Mouse (Mus musculus): ENCODE results near the gene Arpp21. TPM values are rescaled to one million over a fixed set of nuclear protein-coding genes. Genes with fewer than 3 reads are reported as not detected.
"Not testable (repeated sequence)": the region's sequence is repeated elsewhere in the genome, so short reads cannot be mapped to it uniquely, and the experiment has no call there.

Arpp21 gene
- total RNA-seq, 1 experiment: 0.22 TPM

DNA sequence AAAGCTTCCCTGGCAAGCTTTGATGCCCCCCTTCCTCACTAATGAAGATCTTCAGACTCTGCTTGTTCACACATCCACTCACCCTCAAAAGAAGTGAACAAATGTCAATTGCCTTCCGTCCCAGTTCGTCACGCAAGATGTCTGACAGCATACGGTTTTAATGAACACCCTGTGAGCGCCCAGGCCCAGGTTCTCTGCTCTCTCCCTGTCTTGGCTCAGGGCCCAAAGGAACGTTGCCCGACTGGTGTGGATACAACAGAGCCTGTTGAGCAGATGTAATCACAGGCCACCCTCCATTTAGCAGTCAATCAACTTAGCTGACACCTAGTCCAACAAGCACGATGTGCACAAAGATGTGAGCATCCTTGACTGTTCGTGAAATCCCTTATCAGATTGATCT is 198.0 kb downstream of the Arpp21 start:
- Histone ChIP-seq H3K36me3 (ENCODE audit: control insufficient read depth, insufficient read depth, low read length, poor library complexity, severe bottlenecking) (no peaks in the 10 kb centered on the region), H3K9ac (ENCODE audit: insufficient read depth, low read depth, low read length, poor library complexity, severe bottlenecking) (no peak overlapping the region), H3K4me3 (ENCODE audit: insufficient read depth in 1 of 2, low read depth in 1 of 2, low read length in 2 of 2, poor library complexity in 1 of 2, severe bottlenecking in 1 of 2) (no peak overlapping the region), H3K27ac (ENCODE audit: insufficient read depth, low read depth, low read length, poor library complexity, severe bottlenecking) (no peak overlapping the region), H3K4me1 (ENCODE audit: control insufficient read depth in 2 of 2, insufficient read depth in 2 of 2, low read length in 2 of 2, poor library complexity in 1 of 2) (peaks cover 0 to 2% of the 10 kb centered on the region in 2 experiments; a peak in 2 of 4 replicates), H3K9me3 (ENCODE audit: control insufficient read depth, insufficient read depth, low read depth, low read length) (no peaks in the 10 kb centered on the region)
- in situ Hi-C loops (cut with MboI; ENCODE audit: low sequenced_read_pairs in 2 of 2, unreplicated experiment in 2 of 2): no loop called here
- DNase-seq (ENCODE audit: low read depth, low spot score): no peak
- TF ChIP-seq MAFK (IDR thresholded peaks at IDR 0.05; ENCODE audit: insufficient read depth, low read depth, low read length) (no peak), ZC3H11A (IDR thresholded peaks at IDR 0.05; ENCODE audit: borderline replicate concordance, low read depth, low read length) (no peak), CHD2 (IDR thresholded peaks at IDR 0.05; ENCODE audit: low read depth, low read length) (no peak), HCFC1 (IDR thresholded peaks at IDR 0.05; ENCODE audit: borderline replicate concordance, insufficient read depth, low read length) (no peak), ZNF384 (IDR thresholded peaks at IDR 0.05; ENCODE audit: low read depth, low read length) (no peak)

DNA sequence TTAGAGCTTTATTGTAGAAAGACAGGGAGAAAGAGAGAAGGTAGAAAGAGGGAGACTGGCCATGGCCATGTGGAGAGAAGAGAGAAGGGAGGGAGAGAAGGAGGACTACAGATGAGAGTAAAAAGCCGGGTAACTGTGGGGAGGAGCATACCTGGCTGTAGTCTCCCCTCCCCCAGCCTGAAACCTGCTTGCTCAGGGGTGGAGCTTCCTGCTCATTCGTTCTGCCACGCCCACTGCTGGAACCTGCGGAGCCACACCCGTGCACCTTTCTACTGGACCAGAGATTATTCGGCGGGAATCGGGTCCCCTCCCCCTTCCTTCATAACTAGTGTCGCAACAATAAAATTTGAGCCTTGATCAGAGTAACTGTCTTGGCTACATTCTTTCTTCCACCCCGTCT is 201.9 kb downstream of the Arpp21 start:
- H3K9me3 ChIP-seq (ENCODE audit: control insufficient read depth, insufficient read depth, low read depth, low read length); H3K4me3 ChIP-seq (ENCODE audit: insufficient read depth in 1 of 2, low read depth in 1 of 2, low read length in 2 of 2, poor library complexity in 1 of 2, severe bottlenecking in 1 of 2); H3K36me3 ChIP-seq (ENCODE audit: control insufficient read depth, insufficient read depth, low read length, poor library complexity, severe bottlenecking); in situ Hi-C loops (cut with MboI; ENCODE audit: low sequenced_read_pairs in 2 of 2, unreplicated experiment in 2 of 2); DNase-seq (ENCODE audit: low read depth, low spot score); H3K9ac ChIP-seq (ENCODE audit: insufficient read depth, low read depth, low read length, poor library complexity, severe bottlenecking); H3K27ac ChIP-seq (ENCODE audit: insufficient read depth, low read depth, low read length, poor library complexity, severe bottlenecking); H3K4me1 ChIP-seq (ENCODE audit: control insufficient read depth in 2 of 2, insufficient read depth in 2 of 2, low read length in 2 of 2, poor library complexity in 1 of 2): not testable (repeated sequence)

DNA sequence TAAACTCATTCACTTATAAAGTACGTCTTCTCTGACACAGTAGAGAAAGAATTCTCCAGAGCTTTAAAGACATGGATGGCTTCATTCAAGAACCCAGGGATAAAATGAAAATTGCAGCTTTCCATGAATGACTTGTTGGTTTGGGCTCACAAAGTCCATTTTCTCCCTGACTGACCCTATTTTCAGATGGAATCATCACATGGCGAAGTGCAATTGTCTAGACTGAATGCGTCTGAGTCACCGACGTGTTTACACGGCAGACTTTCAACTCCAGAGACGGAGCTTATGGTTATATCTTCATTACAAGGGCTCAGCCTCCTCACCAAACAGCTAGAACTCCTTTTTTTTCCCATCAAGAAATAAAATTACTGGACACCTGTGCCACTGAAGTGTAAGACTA is 203.6 kb downstream of the Arpp21 start:
- in situ Hi-C loops (cut with MboI; ENCODE audit: low sequenced_read_pairs in 2 of 2, unreplicated experiment in 2 of 2): no loop called here
- no peak overlapping the region for H3K4me3 ChIP-seq (ENCODE audit: insufficient read depth in 1 of 2, low read depth in 1 of 2, low read length in 2 of 2, poor library complexity in 1 of 2, severe bottlenecking in 1 of 2)
- TF ChIP-seq ZNF384 (IDR thresholded peaks at IDR 0.05; ENCODE audit: low read depth, low read length) (no peak), CHD2 (IDR thresholded peaks at IDR 0.05; ENCODE audit: low read depth, low read length) (no peak), ZC3H11A (IDR thresholded peaks at IDR 0.05; ENCODE audit: borderline replicate concordance, low read depth, low read length) (no peak), MAFK (IDR thresholded peaks at IDR 0.05; ENCODE audit: insufficient read depth, low read depth, low read length) (no peak), HCFC1 (IDR thresholded peaks at IDR 0.05; ENCODE audit: borderline replicate concordance, insufficient read depth, low read length) (no peak)
- no peak overlapping the region for H3K27ac ChIP-seq (ENCODE audit: insufficient read depth, low read depth, low read length, poor library complexity, severe bottlenecking)
- no peak for DNase-seq (ENCODE audit: low read depth, low spot score)
- H3K9me3 ChIP-seq (ENCODE audit: control insufficient read depth, insufficient read depth, low read depth, low read length): no peaks in the 10 kb centered on the region
- H3K4me1 ChIP-seq (ENCODE audit: control insufficient read depth in 2 of 2, insufficient read depth in 2 of 2, low read length in 2 of 2, poor library complexity in 1 of 2): peaks cover 0 to 2% of the 10 kb centered on the region in 2 experiments; a peak in 2 of 4 replicates
- no peak overlapping the region for H3K9ac ChIP-seq (ENCODE audit: insufficient read depth, low read depth, low read length, poor library complexity, severe bottlenecking)
- no peaks in the 10 kb centered on the region for H3K36me3 ChIP-seq (ENCODE audit: control insufficient read depth, insufficient read depth, low read length, poor library complexity, severe bottlenecking)

DNA sequence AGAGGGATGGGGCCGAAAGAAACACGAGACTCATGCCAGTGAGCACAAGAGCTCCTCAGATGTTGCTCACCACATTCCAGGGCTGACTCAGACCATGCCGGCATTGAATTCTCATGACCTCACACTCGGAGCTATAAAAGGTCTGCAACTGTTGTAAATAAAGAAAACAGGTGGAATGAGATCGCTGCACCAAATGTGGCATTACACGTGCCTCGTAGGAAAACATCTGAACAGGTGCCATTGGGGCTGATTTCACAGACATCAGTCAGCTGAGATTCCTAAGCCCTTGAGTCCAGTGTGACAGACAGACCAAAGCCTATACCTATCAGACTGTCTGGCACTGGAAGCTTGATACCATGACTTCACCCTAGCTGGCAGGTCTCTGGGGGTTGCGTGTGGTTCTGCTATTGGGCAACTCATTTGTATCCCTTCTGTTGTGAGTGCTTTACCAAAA is 212.1 kb downstream of the Arpp21 start:
- Histone ChIP-seq H3K27ac (ENCODE audit: insufficient read depth, low read depth, low read length, poor library complexity, severe bottlenecking) (no peak overlapping the region), H3K4me3 (ENCODE audit: insufficient read depth in 1 of 2, low read depth in 1 of 2, low read length in 2 of 2, poor library complexity in 1 of 2, severe bottlenecking in 1 of 2) (no peak overlapping the region), H3K36me3 (ENCODE audit: control insufficient read depth, insufficient read depth, low read length, poor library complexity, severe bottlenecking) (no peaks in the 10 kb centered on the region), H3K4me1 (ENCODE audit: control insufficient read depth in 2 of 2, insufficient read depth in 2 of 2, low read length in 2 of 2, poor library complexity in 1 of 2) (no peaks in the 10 kb centered on the region), H3K9ac (ENCODE audit: insufficient read depth, low read depth, low read length, poor library complexity, severe bottlenecking) (no peak overlapping the region), H3K9me3 (ENCODE audit: control insufficient read depth, insufficient read depth, low read depth, low read length) (no peaks in the 10 kb centered on the region)
- no peak for TF ChIP-seq CHD2 (IDR thresholded peaks at IDR 0.05; ENCODE audit: low read depth, low read length)
- TF ChIP-seq ZC3H11A (IDR thresholded peaks at IDR 0.05; ENCODE audit: borderline replicate concordance, low read depth, low read length): no peak
- TF ChIP-seq HCFC1 (IDR thresholded peaks at IDR 0.05; ENCODE audit: borderline replicate concordance, insufficient read depth, low read length): no peak
- TF ChIP-seq MAFK (IDR thresholded peaks at IDR 0.05; ENCODE audit: insufficient read depth, low read depth, low read length): no peak
- no peak for TF ChIP-seq ZNF384 (IDR thresholded peaks at IDR 0.05; ENCODE audit: low read depth, low read length)
- DNase-seq (ENCODE audit: low read depth, low spot score): no peak
- in situ Hi-C loops (cut with MboI; ENCODE audit: low sequenced_read_pairs in 2 of 2, unreplicated experiment in 2 of 2): no loop called here

DNA sequence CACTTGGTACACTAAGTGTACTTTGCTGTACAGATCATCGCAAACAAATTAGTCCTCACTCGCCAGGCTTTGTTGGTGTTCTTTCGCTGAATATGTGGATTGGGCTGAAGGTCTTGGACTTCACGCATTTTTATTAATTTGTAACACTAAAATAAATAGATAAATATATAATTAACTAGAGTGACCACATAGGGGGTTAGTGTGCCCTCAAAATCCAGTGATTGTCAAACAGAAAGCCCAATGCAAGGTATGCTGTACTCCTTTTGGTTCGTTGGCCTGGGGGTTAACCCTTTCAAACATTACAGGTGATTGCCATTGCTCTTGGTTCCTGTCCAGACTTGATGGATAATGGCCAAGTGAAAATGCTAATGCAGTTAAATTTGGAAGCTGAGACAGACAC is 212.6 kb downstream of the Arpp21 start:
- no peaks in the 10 kb centered on the region for H3K36me3 ChIP-seq (ENCODE audit: control insufficient read depth, insufficient read depth, low read length, poor library complexity, severe bottlenecking)
- DNase-seq (ENCODE audit: low read depth, low spot score): no peak
- no peaks in the 10 kb centered on the region for H3K4me1 ChIP-seq (ENCODE audit: control insufficient read depth in 2 of 2, insufficient read depth in 2 of 2, low read length in 2 of 2, poor library complexity in 1 of 2)
- no peak overlapping the region for H3K9ac ChIP-seq (ENCODE audit: insufficient read depth, low read depth, low read length, poor library complexity, severe bottlenecking)
- H3K4me3 ChIP-seq (ENCODE audit: insufficient read depth in 1 of 2, low read depth in 1 of 2, low read length in 2 of 2, poor library complexity in 1 of 2, severe bottlenecking in 1 of 2): no peak overlapping the region
- no peaks in the 10 kb centered on the region for H3K9me3 ChIP-seq (ENCODE audit: control insufficient read depth, insufficient read depth, low read depth, low read length)
- TF ChIP-seq HCFC1 (IDR thresholded peaks at IDR 0.05; ENCODE audit: borderline replicate concordance, insufficient read depth, low read length): no peak
- no peak for TF ChIP-seq ZNF384 (IDR thresholded peaks at IDR 0.05; ENCODE audit: low read depth, low read length)
- no peak for TF ChIP-seq CHD2 (IDR thresholded peaks at IDR 0.05; ENCODE audit: low read depth, low read length)
- no peak for TF ChIP-seq MAFK (IDR thresholded peaks at IDR 0.05; ENCODE audit: insufficient read depth, low read depth, low read length)
- TF ChIP-seq ZC3H11A (IDR thresholded peaks at IDR 0.05; ENCODE audit: borderline replicate concordance, low read depth, low read length): no peak
- H3K27ac ChIP-seq (ENCODE audit: insufficient read depth, low read depth, low read length, poor library complexity, severe bottlenecking): no peak overlapping the region
- in situ Hi-C loops (cut with MboI; ENCODE audit: low sequenced_read_pairs in 2 of 2, unreplicated experiment in 2 of 2): no loop called here
